Mouse (Mus musculus): Measurements from ENCODE around the gene Col6a3.

DNA sequence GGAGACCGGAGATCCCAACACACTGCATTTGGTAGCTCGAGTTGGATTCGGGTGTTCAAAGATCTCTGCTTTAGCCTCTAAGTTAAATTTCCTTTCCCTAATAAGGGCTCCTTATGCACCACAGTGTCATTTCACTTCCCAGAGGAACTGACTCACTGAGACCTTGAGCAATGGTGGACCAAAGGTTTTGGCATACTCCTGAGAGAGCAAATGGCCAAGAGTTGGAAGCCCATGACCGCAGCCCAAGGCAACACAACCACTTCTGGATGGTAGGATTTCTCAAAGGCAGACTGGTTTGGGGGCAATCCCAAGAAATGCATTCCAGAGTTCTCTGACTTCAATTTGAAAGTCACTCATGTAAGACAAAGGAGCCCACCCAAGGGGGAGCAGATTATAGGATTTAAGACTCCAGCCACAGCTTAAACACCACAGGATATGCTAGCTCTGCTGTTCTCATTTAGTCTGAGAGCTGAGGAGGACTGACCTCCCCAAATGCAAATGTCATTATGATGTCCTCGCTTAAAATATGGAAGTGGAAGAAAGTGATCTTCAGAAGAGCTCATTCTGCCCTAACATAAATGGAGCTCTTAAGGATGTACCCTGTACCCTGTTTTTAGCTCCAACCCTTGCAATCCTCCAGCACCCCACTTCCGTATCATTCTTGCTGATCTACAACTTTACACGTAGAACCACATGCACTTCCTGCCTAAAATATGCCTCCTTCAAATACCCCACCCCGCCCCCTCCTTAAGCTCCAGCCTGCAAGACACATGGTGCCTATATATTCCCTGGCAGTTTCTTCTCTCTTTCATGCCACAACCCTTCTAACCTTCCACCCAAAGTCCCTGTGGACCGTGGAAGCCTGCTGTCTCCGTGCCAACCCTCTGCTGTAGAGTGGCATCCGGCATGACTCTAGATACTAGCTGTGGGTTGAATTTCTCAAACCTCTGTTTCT, 103.3 kb downstream of the Col6a3 start:
- TF ChIP-seq CTCF (conservative IDR thresholded peaks at IDR 0.05; ENCODE audit: insufficient read depth, insufficient read length, low read depth, low read length) (no peak), POLR2A (IDR thresholded peaks at IDR 0.05; ENCODE audit: low read depth, low read length) (no peak)

All from kidney, adult 2 months (tissue).